Mouse (Mus musculus) ES-E14 (cell line): ENCODE results near the gene Ephx4. TPM values are rescaled to one million over a fixed set of nuclear protein-coding genes. Genes with fewer than 3 reads are reported as not detected.

Source experiments
- DNase-seq: peaks from one replicate; pipeline ENCODE4 v3.0.0-alpha.2; 2013; ENCODE audit warnings: low read depth, low spot score
- H3K27ac ChIP-seq: 2 replicates; pipeline ENCODE4 v1.5.1; 2012; ENCODE audit warnings: low read depth, mild to moderate bottlenecking, low read length, moderate library complexity, mixed read lengths; ENCODE audit not compliant: poor library complexity, insufficient read depth, severe bottlenecking
- H3K36me3 ChIP-seq: 2 replicates; pipeline ENCODE4 v1.6.1; 2012; ENCODE audit warnings: mild to moderate bottlenecking, low read length, moderate library complexity, mixed read lengths; ENCODE audit not compliant: control insufficient read depth, poor library complexity, insufficient read depth, severe bottlenecking
- H3K4me1 ChIP-seq, 2 experiments: fragments of 150-350 bp in 1 of 2; sonication (generic) in 1 of 2; 2 replicates each; pipeline ENCODE4 v1.6.1; 2012; ENCODE audit warnings: low read length in 2 of 2, mild to moderate bottlenecking in 1 of 2, mixed read lengths in 1 of 2; ENCODE audit not compliant: control insufficient read depth in 2 of 2, insufficient read depth in 2 of 2, poor library complexity in 1 of 2
- H3K4me3 ChIP-seq, 2 experiments: fragments of 150-350 bp in 1 of 2; sonication (generic) in 1 of 2; 2 replicates each; pipeline ENCODE4 v1.5.1; 2012; ENCODE audit warnings: low read length in 2 of 2, low read depth in 1 of 2, mild to moderate bottlenecking in 1 of 2, mixed read lengths in 1 of 2; ENCODE audit not compliant: insufficient read depth in 1 of 2, poor library complexity in 1 of 2, severe bottlenecking in 1 of 2
- H3K9ac ChIP-seq: 2 replicates; pipeline ENCODE4 v1.6.1; 2012; ENCODE audit warnings: low read depth, mild to moderate bottlenecking, low read length, mixed read lengths; ENCODE audit not compliant: poor library complexity, insufficient read depth, severe bottlenecking
- H3K9me3 ChIP-seq: fragments of 150-350 bp; sonication (generic); 2 replicates; pipeline ENCODE4 v1.6.1; 2012; ENCODE audit warnings: low read depth, mild to moderate bottlenecking, low read length; ENCODE audit not compliant: control insufficient read depth, insufficient read depth
- CHD2 ChIP-seq: IDR thresholded peaks from 2 replicates; pipeline ENCODE4 v1.6.1; 2014; ENCODE audit warnings: mild to moderate bottlenecking, low read depth, low read length, inconsistent platforms
- HCFC1 ChIP-seq: IDR thresholded peaks from 2 replicates; pipeline ENCODE4 v1.6.1; 2012; ENCODE audit warnings: low read length, inconsistent platforms, borderline replicate concordance; ENCODE audit not compliant: insufficient read depth
- MAFK ChIP-seq: IDR thresholded peaks from 2 replicates; pipeline ENCODE4 v1.6.1; 2014; ENCODE audit warnings: mild to moderate bottlenecking, low read depth, low read length, inconsistent platforms; ENCODE audit not compliant: insufficient read depth
- ZC3H11A ChIP-seq: IDR thresholded peaks from 2 replicates; pipeline ENCODE4 v1.6.1; 2012; ENCODE audit warnings: low read depth, mild to moderate bottlenecking, inconsistent platforms, low read length, borderline replicate concordance
- ZNF384 ChIP-seq: IDR thresholded peaks from 2 replicates; pipeline ENCODE4 v1.6.1; 2012; ENCODE audit warnings: low read depth, low read length, inconsistent platforms
- in situ Hi-C, 2 experiments: fragments of 600-800 bp; cut with MboI; formaldehyde crosslinking; loops; one replicate each; pipeline ENCODE4 v1.15.1; 2025; ENCODE audit warnings: low sequenced_read_pairs in 2 of 2, inconsistent platforms in 1 of 2; ENCODE audit not compliant: unreplicated experiment in 2 of 2
- total RNA-seq: library from RNA; depleted of rRNA; stranded (reverse); fragments of 300-350 nt; gene quantifications from 2 replicates; pipeline ENCODE4 v1.2.3, GENCODE M21; 2012

Ephx4 gene
- total RNA-seq, 1 experiment = 1.1 TPM

- no peak for TF ChIP-seq CHD2
- no peak overlapping the region for H3K27ac ChIP-seq
- no peaks in the 10 kb centered on the region for H3K36me3 ChIP-seq
- in situ Hi-C loops = no loop called here
- DNase-seq = no peak
- H3K4me3 ChIP-seq = no peak overlapping the region
- no peaks in the 10 kb centered on the region for H3K4me1 ChIP-seq
- no peaks in the 10 kb centered on the region for H3K9me3 ChIP-seq
- no peak overlapping the region for H3K9ac ChIP-seq
These were observed 46.2 kb downstream of the Ephx4 start for GRCm38 (mm10) chr5:107448784-107449183.

- no peak for TF ChIP-seq ZNF384
- TF ChIP-seq ZC3H11A = no peak
- no peak for TF ChIP-seq HCFC1
- no peak for TF ChIP-seq MAFK
- H3K9me3 ChIP-seq = no peaks in the 10 kb centered on the region
- no peaks in the 10 kb centered on the region for H3K36me3 ChIP-seq
- in situ Hi-C loops = no loop called here
- no peaks in the 10 kb centered on the region for H3K4me1 ChIP-seq
- no peak overlapping the region for H3K4me3 ChIP-seq
- no peak overlapping the region for H3K27ac ChIP-seq
- DNase-seq = no peak
- no peak overlapping the region for H3K9ac ChIP-seq
These were observed 47.1 kb downstream of the Ephx4 start for GRCm38 (mm10) chr5:107449620-107450019.

GRCm38 (mm10) chr5:107450299-107450698, 47.8 kb downstream of the Ephx4 start:
- Histone ChIP-seq H3K9ac (no peak overlapping the region), H3K9me3 (no peaks in the 10 kb centered on the region), H3K36me3 (no peaks in the 10 kb centered on the region), H3K4me1 (no peaks in the 10 kb centered on the region), H3K27ac (no peak overlapping the region), H3K4me3 (no peak overlapping the region)
- in situ Hi-C loops = no loop called here
- DNase-seq = no peak
- TF ChIP-seq MAFK (no peak), ZNF384 (no peak), ZC3H11A (no peak), CHD2 (no peak), HCFC1 (no peak)

GRCm38 (mm10) chr5:107462147-107463076, 59.9 kb downstream of the Ephx4 start:
- Histone ChIP-seq H3K9ac (no peak overlapping the region), H3K4me1 (no peaks in the 10 kb centered on the region), H3K9me3 (no peaks in the 10 kb centered on the region), H3K27ac (no peak overlapping the region), H3K36me3 (no peaks in the 10 kb centered on the region), H3K4me3 (no peak overlapping the region)
- DNase-seq = no peak
- TF ChIP-seq ZNF384 (no peak), ZC3H11A (no peak), HCFC1 (no peak), CHD2 (no peak), MAFK (no peak)
- in situ Hi-C loops = no loop called here

- TF ChIP-seq CHD2 = no peak
- no peak for TF ChIP-seq MAFK
- no peak for TF ChIP-seq ZC3H11A
- TF ChIP-seq HCFC1 = no peak
- TF ChIP-seq ZNF384 = no peak
- Histone ChIP-seq H3K36me3 (no peaks in the 10 kb centered on the region), H3K4me3 (no peak overlapping the region), H3K9me3 (no peaks in the 10 kb centered on the region), H3K4me1 (no peaks in the 10 kb centered on the region), H3K27ac (no peak overlapping the region), H3K9ac (no peak overlapping the region)
- DNase-seq = no peak
- in situ Hi-C loops = no loop called here
These were observed 64.0 kb downstream of the Ephx4 start for GRCm38 (mm10) chr5:107466501-107466900.
